Mouse (Mus musculus) cerebellum, postnatal 14 days (tissue): ENCODE results near the gene Col18a1.
A peak's percentile ranks its signal among the peaks of the same experiment; 100 is the strongest.

Source experiments
- DNase-seq, 2 experiments: peaks; one replicate each; pipeline ENCODE4 v3.0.0; 2021; ENCODE audit warnings: mixed read lengths in 2 of 2

Col18a1 gene

GRCm38 (mm10) chr10:77007433-77008108 is 158.8 kb downstream of the Col18a1 start:
- peak; percentile 30 to 45 for DNase-seq

GRCm38 (mm10) chr10:77004936-77005335 is 161.4 kb downstream of the Col18a1 start:
- DNase-seq: peak; percentile 53 to 68
